Mouse (Mus musculus) heart, adult 18-20 months (tissue): ENCODE results near the gene Acot2. TPM values are rescaled to one million over a fixed set of nuclear protein-coding genes. Genes with fewer than 3 reads are reported as not detected.
"Not testable (repeated sequence)": the region's sequence is repeated elsewhere in the genome, so short reads cannot be mapped to it uniquely, and the experiment has no call there.

ENCODE experiments used
- DNase-seq, 2 experiments: peaks; one replicate each; pipeline ENCODE4 v3.0.0; 2021 to 2022; ENCODE audit warnings: mixed read lengths in 1 of 2
- total RNA-seq, 2 experiments: library from RNA; stranded (reverse); gene quantifications; 2 replicates each; pipeline ENCODE4 v1.2.3; 2021

Acot2 gene
- total RNA-seq, 2 experiments from 2014 or later = 120 to 125 TPM

GRCm38 (mm10) chr12:83997221-83997620 lies 9.6 kb downstream of the Acot2 start:
- no peak for DNase-seq

- DNase-seq = no peak
Observed at GRCm38 (mm10) chr12:83998341-83999107, 10.9 kb downstream of the Acot2 start.

GRCm38 (mm10) chr12:83999237-83999636 lies 11.6 kb downstream of the Acot2 start:
- DNase-seq = peak; percentile 85 to 86

- DNase-seq = no peak
Observed at GRCm38 (mm10) chr12:84000418-84000817, 12.8 kb downstream of the Acot2 start.

GRCm38 (mm10) chr12:84003866-84004265 lies 16.2 kb downstream of the Acot2 start:
- no peak for DNase-seq

GRCm38 (mm10) chr12:84008251-84008650 lies 20.6 kb downstream of the Acot2 start:
- no peak for DNase-seq

- no peak for DNase-seq
Observed at GRCm38 (mm10) chr12:84008729-84009128, 21.1 kb downstream of the Acot2 start.

GRCm38 (mm10) chr12:84009171-84009965 lies 21.7 kb downstream of the Acot2 start, which contains the start of gene Acot1:
TSS of gene Acot1 (plus strand) at chr12:84009490.
- peak; percentile 83 to 87 for DNase-seq

GRCm38 (mm10) chr12:84010201-84010600 lies 22.5 kb downstream of the Acot2 start:
- DNase-seq = no peak

GRCm38 (mm10) chr12:84011251-84012040 lies 23.8 kb downstream of the Acot2 start:
- peak; percentile 71 to 77 for DNase-seq

GRCm38 (mm10) chr12:84013130-84013529 lies 25.5 kb downstream of the Acot2 start:
- DNase-seq = no peak

- no peak for DNase-seq
Observed at GRCm38 (mm10) chr12:84013701-84014100, 26.0 kb downstream of the Acot2 start.

GRCm38 (mm10) chr12:84020528-84020927 lies 32.9 kb downstream of the Acot2 start:
- peak; percentile 86 to 89 for DNase-seq

GRCm38 (mm10) chr12:84022266-84022665 lies 34.6 kb downstream of the Acot2 start:
- not testable (repeated sequence) for DNase-seq

GRCm38 (mm10) chr12:84023052-84023745 lies 35.5 kb downstream of the Acot2 start:
- DNase-seq = no peak

GRCm38 (mm10) chr12:84025888-84026287 lies 38.2 kb downstream of the Acot2 start:
- no peak for DNase-seq

- not testable (repeated sequence) for DNase-seq
Observed at GRCm38 (mm10) chr12:84028328-84028727, 40.7 kb downstream of the Acot2 start.

- not testable (repeated sequence) for DNase-seq
Observed at GRCm38 (mm10) chr12:84029043-84029442, 41.4 kb downstream of the Acot2 start.

- peak; percentile 82 to 92 for DNase-seq
Observed at GRCm38 (mm10) chr12:84030659-84031332, 43.1 kb downstream of the Acot2 start.

GRCm38 (mm10) chr12:84032854-84033253 lies 45.2 kb downstream of the Acot2 start:
- DNase-seq = no peak

GRCm38 (mm10) chr12:84033302-84033701 lies 45.6 kb downstream of the Acot2 start:
- DNase-seq = not testable (repeated sequence)
